Mouse (Mus musculus) heart, postnatal 0 days (tissue): Measurements from ENCODE around the gene Dock1. TPM values are rescaled to one million over a fixed set of nuclear protein-coding genes. Genes with fewer than 3 reads are reported as not detected.

ENCODE experiments used
- ATAC-seq: fragments of 200-750 bp; cut with Nextera tagmentation; 2 replicates; pipeline ENCODE4 v1.8.0; 2017; ENCODE audit warnings: low read depth, moderate number of reproducible peaks, moderate library complexity; ENCODE audit not compliant: insufficient read depth
- DNase-seq: peaks from one replicate; pipeline ENCODE4 v3.0.0-alpha.2; 2016; ENCODE audit warnings: low spot score
- H3K27ac ChIP-seq: fragments of 300-500 bp; sonication (generic); 2 replicates; pipeline ENCODE4 v1.5.1; 2014; ENCODE audit warnings: low read depth, mild to moderate bottlenecking
- H3K27me3 ChIP-seq: fragments of 300-500 bp; sonication (generic); 2 replicates; pipeline ENCODE4 v1.6.1; 2014; ENCODE audit warnings: low read length, mixed read lengths; ENCODE audit not compliant: control insufficient read depth, insufficient read depth
- H3K36me3 ChIP-seq: fragments of 300-500 bp; sonication (generic); replicated peaks from 2 replicates; pipeline ENCODE4 v1.6.1; 2014; ENCODE audit warnings: low read length, mixed read lengths; ENCODE audit not compliant: control insufficient read depth, insufficient read depth
- H3K4me1 ChIP-seq: fragments of 300-500 bp; sonication (generic); 2 replicates; pipeline ENCODE4 v1.6.1; 2014; ENCODE audit warnings: antibody characterized with exemption; ENCODE audit not compliant: control insufficient read depth, insufficient read depth
- H3K4me2 ChIP-seq: fragments of 300-500 bp; sonication (generic); 2 replicates; pipeline ENCODE4 v1.6.1; 2014; ENCODE audit warnings: low read depth, mild to moderate bottlenecking, low read length, moderate library complexity
- H3K4me3 ChIP-seq: fragments of 300-500 bp; sonication (generic); 2 replicates; pipeline ENCODE4 v1.5.1; 2014; ENCODE audit warnings: low read depth, low read length
- H3K9ac ChIP-seq: fragments of 300-500 bp; sonication (generic); replicated peaks from 2 replicates; pipeline ENCODE4 v1.6.1; 2014; ENCODE audit warnings: low read depth, low read length, mixed read lengths
- H3K9me3 ChIP-seq: fragments of 300-500 bp; sonication (generic); replicated peaks from 2 replicates; pipeline ENCODE4 v1.6.1; 2016; ENCODE audit warnings: low read length; ENCODE audit not compliant: control insufficient read depth
- CTCF ChIP-seq: IDR thresholded peaks from 2 replicates; pipeline ENCODE4 v1.5.1; 2016; ENCODE audit warnings: antibody characterized with exemption, control low read depth, low read depth
- EP300 ChIP-seq: IDR thresholded peaks from 2 replicates; pipeline ENCODE4 v1.6.1; 2016; ENCODE audit warnings: antibody characterized with exemption, low read depth
- WGBS: fragments of 180-500 bp; shearing (Covaris S2); extraction: QIAGEN DNeasy Blood & Tissue Kit; methylation state at CpG from one replicate; pipeline ENCODE4 v1.1.7; 2014; 5-methylcytosine and 5-hydroxymethylcytosine counted together
- polyA plus RNA-seq: library from polyadenylated mRNA; unstranded; fragments of >200 nt; fragmentation: Nextera tagmentation; extraction: Ambion mirVana; gene quantifications from 2 replicates; pipeline ENCODE4 v1.2.1, GENCODE M21; 2015
- total RNA-seq: library from RNA; depleted of rRNA; stranded (reverse); fragments of >200 nt; gene quantifications from 2 replicates; pipeline ENCODE4 v1.2.3, GENCODE M21; 2014; ENCODE audit warnings: low replicate concordance

Gene Dock1
- total and polyA plus RNA-seq, 2 experiments from 2014 or later, result 9.7 to 15.2 TPM

- no peak for TF ChIP-seq CTCF
- no peak for TF ChIP-seq EP300
- Histone ChIP-seq H3K9ac (no peak overlapping the region), H3K27me3 (no peaks in the 10 kb centered on the region), H3K4me1 (peaks cover 3% of the 10 kb centered on the region; the same call in 1 of the 2 replicates), H3K4me3 (no peak overlapping the region), H3K9me3 (no peaks in the 10 kb centered on the region), H3K27ac (no peak overlapping the region), H3K36me3 (peaks cover 23% of the 10 kb centered on the region; the same call in 1 of the 2 replicates), H3K4me2 (no peak overlapping the region)
- ATAC-seq (no peak), DNase-seq (no peak)
- 92% methylated on average over 6 of the region's 6 CpGs for WGBS
Observed at GRCm38 (mm10) chr7:134878985-134879384, 208.5 kb downstream of the Dock1 start.

GRCm38 (mm10) chr7:134880431-134880830 lies 210.0 kb downstream of the Dock1 start:
- peak; percentile 12 for DNase-seq

GRCm38 (mm10) chr7:134883516-134883915 lies 213.1 kb downstream of the Dock1 start:
- H3K4me3 ChIP-seq, result no peak overlapping the region
- no peak overlapping the region for H3K9ac ChIP-seq
- H3K9me3 ChIP-seq, result no peaks in the 10 kb centered on the region
- TF ChIP-seq EP300 (no peak), CTCF (no peak)
- 74% methylated on average over 6 of the region's 6 CpGs for WGBS
- DNase-seq (no peak), ATAC-seq (no peak)
- H3K4me1 ChIP-seq, result peaks cover 3% of the 10 kb centered on the region; the same call in 1 of the 2 replicates
- H3K27me3 ChIP-seq, result no peaks in the 10 kb centered on the region
- no peak overlapping the region for H3K27ac ChIP-seq
- H3K36me3 ChIP-seq, result 0 out of 2 replicates have a peak, but pooled peaks cover 8% of the 10 kb centered on the region
- no peak overlapping the region for H3K4me2 ChIP-seq

More at GRCm38 (mm10) chr7:134880431-134880830, 210.0 kb downstream of the Dock1 start:
- Histone ChIP-seq H3K9ac (no peak overlapping the region), H3K9me3 (no peaks in the 10 kb centered on the region), H3K27me3 (no peaks in the 10 kb centered on the region), H3K4me2 (no peak overlapping the region), H3K36me3 (peaks cover 21% of the 10 kb centered on the region; the same call in 1 of the 2 replicates), H3K4me3 (no peak overlapping the region), H3K27ac (no peak overlapping the region), H3K4me1 (peaks cover 3% of the 10 kb centered on the region; the same call in 1 of the 2 replicates)
- no peak for TF ChIP-seq EP300
- no peak for TF ChIP-seq CTCF
- WGBS, result 34% methylated on average over 6 of the region's 6 CpGs
- ATAC-seq, result no peak

GRCm38 (mm10) chr7:134892449-134892871 lies 222.0 kb downstream of the Dock1 start:
- TF ChIP-seq EP300, result no peak
- no peak for TF ChIP-seq CTCF
- no peak for DNase-seq

GRCm38 (mm10) chr7:134892972-134893371 lies 222.5 kb downstream of the Dock1 start:
- H3K4me2 ChIP-seq, result no peak overlapping the region
- H3K36me3 ChIP-seq, result no peaks in the 10 kb centered on the region; the same call in 1 of the 2 replicates
- no peaks in the 10 kb centered on the region for H3K27me3 ChIP-seq
- H3K4me1 ChIP-seq, result peaks cover 4% of the 10 kb centered on the region
- no peak overlapping the region for H3K4me3 ChIP-seq
- H3K27ac ChIP-seq, result no peak overlapping the region
- ATAC-seq, result no peak
- TF ChIP-seq CTCF (peak; percentile 32), EP300 (no peak)
- no peak overlapping the region for H3K9ac ChIP-seq
- H3K9me3 ChIP-seq, result no peaks in the 10 kb centered on the region
- DNase-seq, result no peak
- WGBS, result 90% methylated on average over 4 of the region's 4 CpGs

More at GRCm38 (mm10) chr7:134892449-134892871, 222.0 kb downstream of the Dock1 start:
- WGBS, result 82% methylated on average over 13 of the region's 13 CpGs
- Histone ChIP-seq H3K4me1 (peaks cover 4% of the 10 kb centered on the region), H3K27me3 (no peaks in the 10 kb centered on the region), H3K9ac (no peak overlapping the region), H3K9me3 (no peaks in the 10 kb centered on the region), H3K27ac (no peak overlapping the region), H3K36me3 (no peaks in the 10 kb centered on the region; the same call in 1 of the 2 replicates), H3K4me2 (no peak overlapping the region), H3K4me3 (no peak overlapping the region)
- ATAC-seq, result no peak

GRCm38 (mm10) chr7:134894604-134895003 lies 224.2 kb downstream of the Dock1 start:
- no peak overlapping the region for H3K9ac ChIP-seq
- no peak overlapping the region for H3K4me3 ChIP-seq
- no peak for TF ChIP-seq EP300
- TF ChIP-seq CTCF, result no peak
- H3K36me3 ChIP-seq, result no peaks in the 10 kb centered on the region; the same call in 1 of the 2 replicates
- 74% methylated on average over 2 of the region's 2 CpGs for WGBS
- H3K4me1 ChIP-seq, result peaks cover 4% of the 10 kb centered on the region
- no peak for DNase-seq
- no peak overlapping the region for H3K27ac ChIP-seq
- H3K4me2 ChIP-seq, result no peak overlapping the region
- no peaks in the 10 kb centered on the region for H3K9me3 ChIP-seq
- no peaks in the 10 kb centered on the region for H3K27me3 ChIP-seq
- ATAC-seq, result no peak
